Mouse (Mus musculus): ENCODE measurements around the gene Tbc1d16.

GRCm38 (mm10) chr11:119267241-119267674 is 39.0 kb upstream of the Tbc1d16 start:
- no peak for TF ChIP-seq CTCF (IDR thresholded peaks at IDR 0.05; ENCODE audit: low read depth, low read length)
- TF ChIP-seq POLR2A (IDR thresholded peaks at IDR 0.05; ENCODE audit: borderline replicate concordance, low read depth, low read length): no peak

Measured in bone marrow macrophage, adult 2 months (primary cell).